Mouse (Mus musculus) CD4-positive helper T cell, adult 2 months (primary cell): ENCODE measurements around the gene Duxf3.
"Not testable (repeated sequence)": the region's sequence is repeated elsewhere in the genome, so short reads cannot be mapped to it uniquely, and the experiment has no call there.

ENCODE experiments used
- DNase-seq: peaks from one replicate; pipeline ENCODE4 v3.0.0-alpha.2; 2012; ENCODE audit warnings: low read depth, missing footprints, low spot score

The Duxf3 gene

DNA sequence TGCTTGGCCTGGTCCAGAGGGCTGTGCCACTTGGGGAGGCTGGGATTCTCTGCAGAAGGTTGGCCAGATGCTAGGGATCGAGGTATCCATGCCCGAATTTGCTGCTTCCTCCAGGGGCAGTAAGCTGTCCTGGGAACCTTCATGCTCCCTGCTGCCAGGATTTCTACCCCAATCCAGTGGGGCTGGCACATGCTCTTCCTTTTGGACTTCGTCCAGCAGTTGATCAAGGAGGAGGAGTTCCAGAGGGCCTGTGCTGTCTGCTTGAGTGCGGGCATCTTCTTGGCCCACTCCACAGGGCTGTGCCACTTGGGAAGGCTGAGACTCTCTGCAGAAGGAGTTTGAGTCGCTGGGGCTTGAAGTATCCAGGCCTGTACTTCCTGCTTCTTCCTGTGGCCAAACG is 9.3 kb downstream of the Duxf3 start:
- not testable (repeated sequence) for DNase-seq

DNA sequence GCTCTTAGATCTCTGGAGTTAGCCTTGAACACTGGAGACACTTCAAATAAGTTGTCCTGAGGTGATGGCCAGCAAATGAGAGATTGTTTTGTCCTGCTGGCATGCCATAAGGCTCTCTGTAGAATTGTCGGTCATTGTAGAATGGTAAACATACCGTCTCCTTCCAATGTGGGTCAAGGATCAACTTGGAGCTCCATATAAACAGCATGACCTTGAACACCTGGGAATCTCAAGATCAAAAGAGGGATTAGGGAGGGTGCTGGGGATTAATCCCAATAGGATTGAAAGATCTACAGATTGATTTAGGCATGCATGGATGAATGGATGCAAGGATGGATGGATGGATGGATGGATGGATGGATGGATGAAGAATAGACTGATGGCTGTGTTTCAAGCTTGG is 10.9 kb downstream of the Duxf3 start:
- DNase-seq: not testable (repeated sequence)

DNA sequence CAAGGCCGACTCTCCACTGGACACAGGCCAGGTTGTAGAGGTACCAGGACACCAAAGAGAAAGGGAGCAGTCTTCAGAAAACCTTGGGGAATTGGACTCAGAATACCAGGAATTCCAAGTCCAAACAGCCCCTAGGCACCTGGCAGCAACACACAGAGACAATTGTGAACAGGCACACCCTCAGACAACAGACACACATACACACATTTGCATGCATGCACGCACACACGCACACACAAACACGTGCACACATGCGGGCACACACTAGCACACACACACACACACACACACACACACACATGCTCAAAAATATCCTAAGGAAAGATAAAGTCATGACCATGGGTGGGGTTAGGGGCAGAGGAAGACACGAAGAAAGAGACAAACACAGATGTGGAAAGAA is 11.7 kb downstream of the Duxf3 start:
- no peak for DNase-seq

DNA sequence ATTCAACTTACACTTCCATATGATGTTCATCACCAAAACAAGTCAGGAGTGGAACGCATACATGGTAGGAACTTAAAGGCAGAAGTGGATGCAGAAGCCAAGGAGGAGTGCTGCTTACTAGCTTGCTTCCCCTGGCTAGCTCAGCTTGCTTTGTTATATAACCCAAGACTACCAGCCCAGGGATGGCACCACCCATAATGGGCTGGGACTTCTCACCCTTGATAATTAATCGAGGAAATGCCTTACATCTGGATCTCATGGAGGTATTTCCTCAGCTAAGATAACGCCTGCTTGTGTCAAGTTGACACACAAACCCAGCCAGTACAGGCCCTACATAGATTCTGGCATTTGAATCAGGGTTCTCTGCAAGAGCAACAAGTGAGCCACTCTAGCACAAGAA is 15.1 kb downstream of the Duxf3 start:
- no peak for DNase-seq

DNA sequence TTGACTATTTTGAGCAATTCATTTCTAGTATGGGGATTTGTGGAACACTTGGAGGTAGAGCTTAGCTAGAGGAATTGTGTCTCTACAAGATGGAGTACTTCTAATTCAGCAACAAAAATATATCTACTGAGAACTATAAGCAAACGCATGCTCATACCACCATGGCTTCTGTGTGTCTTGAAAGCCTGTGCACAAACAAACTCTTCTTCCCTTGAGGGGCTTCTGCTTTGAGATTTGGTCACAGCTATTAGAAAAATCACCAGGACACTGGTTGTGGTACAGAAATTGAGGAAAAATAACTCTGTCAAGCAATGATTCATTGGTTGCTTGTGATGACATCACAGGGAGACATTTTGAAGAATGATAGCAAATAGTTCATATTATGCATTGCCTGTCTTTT is 17.1 kb downstream of the Duxf3 start:
- DNase-seq: no peak

DNA sequence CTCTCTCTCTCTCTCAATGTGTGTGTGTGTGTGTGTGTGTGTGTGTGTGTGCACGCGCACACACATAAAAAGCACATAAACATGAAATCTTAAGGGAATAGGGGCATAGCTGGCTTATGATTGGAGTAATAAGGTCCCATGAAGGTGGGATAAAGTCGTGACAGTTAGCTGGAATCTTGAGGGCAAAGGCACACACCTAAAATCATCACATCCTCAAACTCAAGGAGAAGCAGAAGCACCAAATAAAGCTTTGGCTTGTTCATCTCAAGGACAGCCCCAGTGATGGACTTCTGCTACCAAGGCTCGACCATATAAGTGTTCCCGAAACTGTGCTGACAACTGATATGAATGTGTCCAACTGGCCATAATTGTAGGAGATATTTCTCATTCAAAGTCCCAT is 17.5 kb downstream of the Duxf3 start:
- no peak for DNase-seq

DNA sequence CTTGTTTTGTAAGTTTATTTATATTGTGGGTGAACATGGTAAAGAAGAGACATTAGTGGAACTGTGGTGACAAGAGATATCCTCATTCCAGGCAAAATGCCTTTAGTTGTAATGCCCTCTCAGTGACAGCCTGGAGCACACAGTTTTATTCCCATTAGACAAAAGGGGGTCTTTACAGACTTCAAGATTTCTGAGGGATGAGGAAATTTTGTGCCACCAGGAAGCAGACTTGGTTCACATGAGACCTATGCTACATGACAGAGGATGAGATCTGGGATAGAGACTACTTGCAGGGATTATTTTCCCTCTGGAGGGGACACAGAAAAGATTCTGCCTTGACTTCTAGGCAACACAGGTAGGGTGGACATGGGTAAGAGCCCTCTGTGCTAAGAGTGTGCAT is 18.0 kb downstream of the Duxf3 start:
- DNase-seq: no peak

DNA sequence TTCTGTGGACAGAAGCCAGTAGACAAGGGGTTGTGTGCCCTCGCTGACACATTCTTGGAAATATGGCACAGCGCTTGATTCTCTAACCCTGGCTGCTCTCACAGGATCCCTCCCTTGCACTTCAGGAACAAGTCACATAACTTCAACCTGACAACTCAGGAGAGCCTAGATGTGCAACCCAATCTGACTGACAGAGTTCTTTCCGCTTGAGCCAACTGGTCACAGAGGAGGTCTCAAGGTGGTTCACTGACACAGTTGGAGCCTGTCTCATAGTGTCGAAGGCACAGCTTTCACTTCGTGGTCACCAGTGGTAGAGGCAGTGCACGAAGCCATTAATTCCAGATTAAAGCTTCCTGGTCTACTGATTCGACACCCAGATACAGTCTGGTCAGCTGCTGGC is 20.2 kb downstream of the Duxf3 start:
- no peak for DNase-seq

DNA sequence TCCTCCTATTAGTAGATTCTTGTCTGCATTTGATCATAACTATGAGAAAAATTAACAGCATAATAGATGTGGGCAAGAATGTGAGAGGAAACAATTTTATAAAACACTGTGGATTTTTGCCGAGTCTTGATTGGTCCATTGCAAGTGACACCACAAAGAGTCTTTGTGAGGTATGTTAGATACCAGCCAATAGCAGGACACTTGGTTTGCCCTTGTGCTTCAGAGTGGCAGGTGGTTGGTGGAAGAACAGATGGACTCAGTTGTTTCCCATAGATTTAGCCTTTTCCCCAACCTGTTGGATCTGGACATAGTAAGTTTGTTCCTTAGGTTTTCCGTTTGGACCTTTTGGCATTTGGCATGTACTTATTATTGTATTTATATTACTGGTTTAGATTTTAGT is 21.3 kb downstream of the Duxf3 start:
- no peak for DNase-seq

DNA sequence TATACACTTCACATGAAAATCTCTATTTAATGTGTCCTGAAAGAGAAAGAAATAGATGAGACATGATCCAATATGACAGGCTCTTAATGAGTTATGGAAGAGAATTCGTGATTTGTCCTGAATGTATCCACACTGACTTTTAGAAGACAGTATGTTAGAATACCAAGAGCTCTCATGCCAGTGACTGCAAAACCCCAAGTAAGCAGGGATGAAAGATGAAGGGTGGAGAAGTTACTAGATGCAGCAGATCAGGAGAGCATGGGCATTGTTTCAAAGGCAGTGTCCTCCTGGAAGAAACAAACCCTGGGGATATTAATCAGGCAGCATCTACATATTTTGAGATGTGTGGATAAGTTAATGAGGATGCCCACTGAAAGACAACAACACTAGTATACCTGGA is 22.0 kb downstream of the Duxf3 start:
- no peak for DNase-seq

DNA sequence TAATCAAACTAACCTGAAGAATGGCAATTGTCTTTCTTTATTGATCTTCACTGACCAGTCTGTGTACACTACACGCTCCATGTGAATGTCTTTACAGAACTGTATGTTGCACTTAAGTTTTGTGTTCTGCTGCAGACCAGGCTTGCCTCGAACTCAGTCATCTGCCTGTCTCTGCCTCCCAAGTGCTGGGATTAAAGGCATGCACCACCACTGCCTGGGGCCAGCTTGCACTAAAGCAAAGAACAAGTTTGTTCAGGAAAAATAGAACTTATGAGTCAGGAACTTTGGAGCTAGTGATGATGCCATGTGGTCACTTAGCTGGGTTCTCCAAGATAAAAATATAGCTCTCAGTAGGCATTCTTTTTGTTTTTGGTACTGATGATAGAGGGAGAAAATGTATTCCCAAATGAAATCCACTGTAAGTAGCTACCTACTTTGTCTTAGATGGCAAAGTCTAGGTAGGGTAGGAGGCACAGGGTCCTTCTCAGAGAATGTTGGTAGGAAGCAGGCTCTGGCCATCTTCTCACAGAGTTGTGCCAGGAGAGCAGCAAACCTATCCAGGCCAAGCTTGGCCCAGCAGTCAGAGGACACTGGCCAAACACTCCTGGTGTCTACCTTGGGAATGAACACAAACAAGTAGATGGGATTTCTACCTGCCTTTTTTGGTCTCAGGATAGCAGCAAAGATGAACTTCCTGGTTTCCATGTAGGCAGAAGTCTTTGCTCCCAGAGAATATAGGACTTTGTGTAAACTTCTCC is 22.6 kb downstream of the Duxf3 start:
- DNase-seq: no peak

DNA sequence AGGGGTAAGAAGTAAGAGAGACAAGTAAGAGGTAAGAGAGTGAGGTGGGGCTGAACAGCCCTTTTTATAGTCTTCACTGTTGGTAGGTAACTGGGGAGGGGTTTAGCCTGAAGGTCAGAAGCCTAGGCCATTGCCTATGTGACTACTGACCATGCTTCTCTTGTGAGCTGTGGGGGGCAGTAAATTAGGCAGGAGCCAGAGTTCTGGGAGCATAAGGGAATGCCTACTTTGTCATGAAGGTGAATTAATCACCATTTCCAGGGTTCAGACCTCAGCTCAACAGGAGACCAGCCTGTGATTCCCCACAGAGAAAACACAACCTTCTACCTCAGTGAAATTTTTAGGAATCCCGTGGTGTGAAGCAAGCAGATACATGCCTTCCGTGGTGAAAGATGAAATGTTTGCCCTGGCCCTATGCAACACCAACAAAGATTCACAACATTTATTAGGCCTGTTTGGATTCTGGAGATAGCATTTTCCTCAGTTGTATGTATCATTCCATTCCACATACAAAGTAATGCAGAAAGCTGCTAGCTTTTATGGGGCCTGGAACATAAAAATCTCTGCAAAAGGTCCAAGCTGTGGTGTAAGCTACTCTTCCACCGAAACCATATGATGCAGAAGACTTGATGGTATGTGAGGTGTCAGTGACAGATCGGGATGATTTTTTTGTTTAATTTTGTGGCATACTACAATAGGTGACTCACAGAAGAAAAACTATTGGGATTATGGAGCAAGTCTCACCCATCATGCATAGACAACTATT is 25.7 kb downstream of the Duxf3 start:
- DNase-seq: no peak

DNA sequence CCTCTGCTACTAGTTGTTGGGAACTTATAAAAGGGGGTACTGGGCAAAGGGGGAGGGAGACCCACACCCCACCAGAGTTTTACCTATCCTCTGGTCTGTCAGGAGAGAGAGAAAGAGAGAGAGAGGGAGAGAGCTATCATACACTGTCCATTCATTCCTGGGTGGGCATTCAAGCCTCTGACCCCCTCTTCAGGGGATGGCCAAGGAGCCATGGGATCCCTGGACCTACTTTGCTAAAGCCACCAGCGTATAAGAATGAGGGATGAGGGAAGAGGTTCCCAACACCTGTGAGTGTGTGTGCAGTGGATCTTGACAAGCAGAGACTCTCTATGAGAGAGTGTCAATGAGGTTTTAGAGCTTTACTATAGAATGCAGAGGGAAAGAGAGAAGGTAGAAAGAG is 26.5 kb downstream of the Duxf3 start:
- no peak for DNase-seq
